Mouse (Mus musculus): ENCODE measurements around the gene Sdf4.

GRCm38 (mm10) chr4:156019771-156020170 is 27.1 kb downstream of the Sdf4 start:
- TF ChIP-seq CTCF (IDR thresholded peaks at IDR 0.05; ENCODE audit: control insufficient read depth, insufficient read depth, insufficient replicate concordance, low read depth, low read length) (no peak), POLR2A (IDR thresholded peaks at IDR 0.05; ENCODE audit: control insufficient read depth, low read depth, low read length) (no peak)
